Mouse (Mus musculus) forebrain, embryonic 15.5 days (tissue): ENCODE measurements around the gene Rcn3. TPM values are rescaled to one million over a fixed set of nuclear protein-coding genes. Genes with fewer than 3 reads are reported as not detected.
A peak's percentile ranks its signal among the peaks of the same experiment; 100 is the strongest.
"Not testable (repeated sequence)": the region's sequence is repeated elsewhere in the genome, so short reads cannot be mapped to it uniquely, and the experiment has no call there.

Experiments
- ATAC-seq: fragments of 200-750 bp; cut with Nextera tagmentation; replicated peaks from 2 replicates; pipeline ENCODE4 v1.8.0; 2017; ENCODE audit warnings: mild to moderate bottlenecking, moderate TSS enrichment, moderate library complexity
- H3K27ac ChIP-seq: fragments of 300-500 bp; sonication (generic); replicated peaks from 2 replicates; pipeline ENCODE4 v1.5.1; 2015; ENCODE audit warnings: mild to moderate bottlenecking, inconsistent platforms
- H3K27me3 ChIP-seq: fragments of 300-500 bp; sonication (generic); 2 replicates; pipeline ENCODE4 v1.6.1; 2015; ENCODE audit warnings: inconsistent platforms
- H3K36me3 ChIP-seq: fragments of 300-500 bp; sonication (generic); 2 replicates; pipeline ENCODE4 v1.6.1; 2015; ENCODE audit warnings: mild to moderate bottlenecking, inconsistent platforms
- H3K4me1 ChIP-seq: fragments of 300-500 bp; sonication (generic); 2 replicates; pipeline ENCODE4 v1.6.1; 2015; ENCODE audit warnings: inconsistent platforms
- H3K4me2 ChIP-seq: fragments of 300-500 bp; sonication (generic); replicated peaks from 2 replicates; pipeline ENCODE4 v1.6.1; 2015; ENCODE audit warnings: mild to moderate bottlenecking, inconsistent platforms
- H3K4me3 ChIP-seq: fragments of 300-500 bp; sonication (generic); 2 replicates; pipeline ENCODE4 v1.5.1; 2015; ENCODE audit warnings: mild to moderate bottlenecking, inconsistent platforms
- H3K9ac ChIP-seq: fragments of 300-500 bp; sonication (generic); replicated peaks from 2 replicates; pipeline ENCODE4 v1.6.1; 2015; ENCODE audit warnings: mild to moderate bottlenecking, inconsistent platforms
- H3K9me3 ChIP-seq: fragments of 300-500 bp; sonication (generic); 2 replicates; pipeline ENCODE4 v1.6.1; 2016; ENCODE audit warnings: inconsistent platforms
- WGBS: fragments of 180-500 bp; shearing (Covaris S2); methylation state at CpG from one replicate; pipeline ENCODE4 v1.1.7; 2015; ENCODE audit warnings: mixed read lengths; 5-methylcytosine and 5-hydroxymethylcytosine counted together
- polyA plus RNA-seq: library from polyadenylated mRNA; unstranded; fragments of >200 nt; fragmentation: Nextera tagmentation; extraction: Ambion mirVana; gene quantifications from 2 replicates; pipeline ENCODE4 v1.2.1, GENCODE M21; 2015

Rcn3 gene
- polyA plus RNA-seq, 1 experiment from 2014 or later, result 49.6 TPM

GRCm38 (mm10) chr7:45129776-45130512 is 37.9 kb upstream of the Rcn3 start:
- Histone ChIP-seq H3K4me2 (peak overlapping the region; percentile 62), H3K4me3 (peak overlapping the region; percentile 78), H3K36me3 (peaks cover 24% of the 10 kb centered on the region), H3K4me1 (peaks cover 35% of the 10 kb centered on the region), H3K27ac (peak overlapping the region; percentile 96), H3K27me3 (no peaks in the 10 kb centered on the region), H3K9ac (peak overlapping the region; percentile 71), H3K9me3 (no peaks in the 10 kb centered on the region)
- no peak for ATAC-seq
- 60% methylated on average over 15 of the region's 15 CpGs for whole genome bisulfite sequencing

GRCm38 (mm10) chr7:45129318-45129717 is 37.3 kb upstream of the Rcn3 start:
- Histone ChIP-seq H3K9me3 (no peaks in the 10 kb centered on the region), H3K4me2 (peak overlapping the region; percentile 62), H3K4me3 (peak overlapping the region; percentile 78), H3K4me1 (peaks cover 40% of the 10 kb centered on the region), H3K9ac (peak overlapping the region; percentile 71), H3K27ac (peak overlapping the region; percentile 96), H3K27me3 (no peaks in the 10 kb centered on the region), H3K36me3 (peaks cover 24% of the 10 kb centered on the region)
- under 1% methylated on average over 17 of the region's 17 CpGs for WGBS
- no peak for ATAC-seq

GRCm38 (mm10) chr7:45128624-45129246 is 36.7 kb upstream of the Rcn3 start, which contains the start of gene Rpl13a:
TSS of gene Rpl13a (minus strand) at chr7:45128761.
- H3K9me3 ChIP-seq, result no peaks in the 10 kb centered on the region
- WGBS, result under 1% methylated on average over 48 of the region's 48 CpGs
- H3K4me1 ChIP-seq, result peaks cover 40% of the 10 kb centered on the region
- peak within 1 kb of the TSS; percentile 78 for H3K4me3 ChIP-seq
- no peaks in the 10 kb centered on the region for H3K27me3 ChIP-seq
- peak; percentile 95 for ATAC-seq
- H3K36me3 ChIP-seq, result peaks cover 24% of the 10 kb centered on the region
- H3K27ac ChIP-seq, result peak within 1 kb of the TSS; percentile 96
- H3K9ac ChIP-seq, result peak within 1 kb of the TSS; percentile 98
- H3K4me2 ChIP-seq, result peak within 1 kb of the TSS; percentile 73

- Histone ChIP-seq H3K36me3 (peaks cover 30% of the 10 kb centered on the region), H3K4me2 (peak overlapping the region; percentile 73), H3K4me1 (peaks cover 48% of the 10 kb centered on the region), H3K9me3 (no peaks in the 10 kb centered on the region), H3K27ac (peak overlapping the region; percentile 86), H3K9ac (peak overlapping the region; percentile 98), H3K27me3 (no peaks in the 10 kb centered on the region), H3K4me3 (peak overlapping the region; percentile 78)
- no peak for ATAC-seq
- WGBS, result 2% methylated on average over 6 of the region's 6 CpGs
These were observed 35.7 kb upstream of the Rcn3 start for GRCm38 (mm10) chr7:45127700-45128224.

- H3K9ac ChIP-seq, result peak overlapping the region; percentile 98
- H3K4me2 ChIP-seq, result peak overlapping the region; percentile 73
- no peaks in the 10 kb centered on the region for H3K9me3 ChIP-seq
- H3K27me3 ChIP-seq, result no peaks in the 10 kb centered on the region
- H3K4me1 ChIP-seq, result peaks cover 55% of the 10 kb centered on the region
- WGBS, result 51% methylated on average over 21 of the region's 21 CpGs
- peak overlapping the region; percentile 78 for H3K4me3 ChIP-seq
- no peak for ATAC-seq
- H3K27ac ChIP-seq, result peak overlapping the region; percentile 86
- peaks cover 36% of the 10 kb centered on the region for H3K36me3 ChIP-seq
These were observed 35.1 kb upstream of the Rcn3 start for GRCm38 (mm10) chr7:45126844-45127699.

GRCm38 (mm10) chr7:45126147-45126843 is 34.3 kb upstream of the Rcn3 start:
- 74% methylated on average over 17 of the region's 17 CpGs for WGBS
- Histone ChIP-seq H3K9ac (peak overlapping the region; percentile 98), H3K4me1 (peaks cover 61% of the 10 kb centered on the region), H3K4me2 (peak overlapping the region; percentile 73; the same call in 1 of the 2 replicates), H3K36me3 (peaks cover 44% of the 10 kb centered on the region), H3K27me3 (no peaks in the 10 kb centered on the region), H3K9me3 (no peaks in the 10 kb centered on the region), H3K27ac (peak overlapping the region; percentile 86), H3K4me3 (peak overlapping the region; percentile 78)
- no peak for ATAC-seq

GRCm38 (mm10) chr7:45125649-45126048 is 33.6 kb upstream of the Rcn3 start:
- WGBS, result 59% methylated on average over 5 of the region's 5 CpGs
- peaks cover 61% of the 10 kb centered on the region for H3K4me1 ChIP-seq
- peak overlapping the region; percentile 4; the same call in 1 of the 2 replicates for H3K4me3 ChIP-seq
- not testable (repeated sequence) for H3K27me3 ChIP-seq, H3K9me3 ChIP-seq, H3K9ac ChIP-seq, H3K4me2 ChIP-seq, ATAC-seq
- H3K36me3 ChIP-seq, result peaks cover 51% of the 10 kb centered on the region
- peak overlapping the region; percentile 85 for H3K27ac ChIP-seq

- no peak for ATAC-seq
- H3K27me3 ChIP-seq, result no peaks in the 10 kb centered on the region
- no peaks in the 10 kb centered on the region for H3K9me3 ChIP-seq
- H3K4me1 ChIP-seq, result peaks cover 61% of the 10 kb centered on the region
- peak overlapping the region; percentile 74; the same call in 1 of the 2 replicates for H3K4me3 ChIP-seq
- H3K27ac ChIP-seq, result peak overlapping the region; percentile 85
- peak overlapping the region; percentile 17; the same call in 1 of the 2 replicates for H3K9ac ChIP-seq
- 21% methylated on average over 7 of the region's 7 CpGs for WGBS
- H3K4me2 ChIP-seq, result peak overlapping the region; percentile 43; the same call in 1 of the 2 replicates
- peaks cover 55% of the 10 kb centered on the region for H3K36me3 ChIP-seq
These were observed 33.2 kb upstream of the Rcn3 start for GRCm38 (mm10) chr7:45125144-45125600.

- peak; percentile 83 for ATAC-seq
- Histone ChIP-seq H3K4me3 (peak within 1 kb of the TSS; percentile 74), H3K4me2 (peak within 1 kb of the TSS; percentile 87), H3K27ac (peak within 1 kb of the TSS; percentile 87), H3K36me3 (peaks cover 62% of the 10 kb centered on the region), H3K9me3 (no peaks in the 10 kb centered on the region), H3K9ac (peak within 1 kb of the TSS; percentile 86), H3K4me1 (peaks cover 55% of the 10 kb centered on the region), H3K27me3 (no peaks in the 10 kb centered on the region)
- under 1% methylated on average over 59 of the region's 59 CpGs for WGBS
These were observed 32.5 kb upstream of the Rcn3 start, which contains the start of gene Rps11 for GRCm38 (mm10) chr7:45124224-45125143. TSS of gene Rps11 (minus strand) at chr7:45124439.

GRCm38 (mm10) chr7:45123186-45123570 is 31.2 kb upstream of the Rcn3 start:
- Histone ChIP-seq H3K27ac (peak overlapping the region; percentile 87), H3K4me1 (peaks cover 52% of the 10 kb centered on the region), H3K4me2 (peak overlapping the region; percentile 87), H3K36me3 (peaks cover 72% of the 10 kb centered on the region), H3K9me3 (no peaks in the 10 kb centered on the region), H3K9ac (peak overlapping the region; percentile 86), H3K4me3 (peak overlapping the region; percentile 74), H3K27me3 (no peaks in the 10 kb centered on the region)
- ATAC-seq, result no peak
- 26% methylated on average over 12 of the region's 12 CpGs for WGBS
